Mouse (Mus musculus) adrenal gland, adult 10 weeks (tissue): ENCODE data around the gene Kcnj12. TPM values are rescaled to one million over a fixed set of nuclear protein-coding genes. Genes with fewer than 3 reads are reported as not detected.

ENCODE experiments used
- polyA plus RNA-seq: library from polyadenylated mRNA; stranded (reverse); fragments of 350-450 nt; fragmentation: Illumina TruSeq; extraction: RNeasy Lipid Tissue Mini Kit (QIAGEN cat#74804); gene quantifications from one replicate; pipeline ENCODE4 v1.2.3, GENCODE M21; 2014; ENCODE audit warnings: low read depth, low replicate concordance

Kcnj12 gene
- 0.41 TPM for polyA plus RNA-seq

GRCm38 (mm10) chr11:61022550-61023391 is at the start of gene Kcnj12:
Gene Kcnj12 (plus strand): TSS chr11:61022564.

Other genes with a start within 250 kb of the Kcnj12 start
- 4.9 TPM for gene Top3a, start 245.2 kb upstream of the Kcnj12 start, polyA plus RNA-seq
- 14.1 TPM for gene Smcr8, start 245.0 kb upstream of the Kcnj12 start, polyA plus RNA-seq
- gene Shmt1, start 210.8 kb upstream of the Kcnj12 start, polyA plus RNA-seq: 40.2 TPM
- 5.1 TPM for gene Dhrs7b, start 191.9 kb upstream of the Kcnj12 start, polyA plus RNA-seq
- gene Tmem11, start 143.3 kb upstream of the Kcnj12 start, polyA plus RNA-seq: 16.0 TPM
- 2.3 TPM for gene Natd1, start 107.8 kb upstream of the Kcnj12 start, polyA plus RNA-seq
- gene Map2k3, start 90.5 kb upstream of the Kcnj12 start, polyA plus RNA-seq: 18.3 TPM
- 0.47 TPM for gene Tnfrsf13b, start 104.2 kb downstream of the Kcnj12 start, polyA plus RNA-seq
- 30.1 TPM for gene Usp22, start 152.5 kb downstream of the Kcnj12 start, polyA plus RNA-seq
- gene Aldh3a1, start 185.0 kb downstream of the Kcnj12 start, polyA plus RNA-seq: not detected
- 56.7 TPM for gene Aldh3a2, start 244.9 kb downstream of the Kcnj12 start, polyA plus RNA-seq